Comparison of ENCODE assay signal across 9 mouse cellular contexts in the genomic region with DNA sequence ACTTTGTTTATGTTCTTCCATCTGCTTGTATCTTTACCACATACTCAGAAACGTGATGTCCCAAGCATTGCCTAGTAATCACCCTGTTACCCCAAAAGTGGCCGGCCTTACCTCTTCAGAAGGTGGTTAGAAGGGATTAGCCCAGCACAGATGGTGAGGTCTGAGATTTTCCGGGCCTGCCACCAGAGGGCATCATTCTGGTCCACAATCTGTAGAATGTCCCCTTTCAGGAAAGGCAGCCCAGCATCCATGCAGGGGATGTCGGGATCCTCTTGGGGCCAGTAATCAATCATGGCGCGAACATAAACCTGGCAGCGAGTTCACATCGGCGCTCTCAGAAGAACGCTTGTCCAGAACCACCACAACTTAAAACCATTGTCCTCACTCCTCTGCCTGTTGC. TPM values are rescaled to one million over a fixed set of nuclear protein-coding genes. Genes with fewer than 3 reads are reported as not detected.
DNase-seq lines count a peak whose midpoint lies in the region; ATAC-seq and TF ChIP-seq lines count a peak whose summit lies in the region.
"Had no signal": no experiment of that assay in that cellular context is flagged by ENCODE, and none has a peak within 500 bp of the region (broad histone marks: within the 10 kb centered on the region; RNA-seq: fewer than 3 reads in every experiment).

No protein-coding gene starts in this region.

- H3K4me3 ChIP-seq in cerebellum, adult 2 months (replicated peaks; ENCODE audit: insufficient read depth, low read depth, low read length), result no peak overlapping the region
- no peak overlapping the region for H3K4me3 ChIP-seq in spleen, adult 2 months (ENCODE audit: extremely low read depth, insufficient read depth, insufficient read length)

- WGBS in cerebellum, adult 2 months, result 73% methylated on average over 10 of the region's 10 CpGs
- WGBS in spleen, adult 2 months, result 87% methylated on average over 10 of the region's 10 CpGs

- peak; percentile 69 for TF ChIP-seq CTCF in cerebellum, adult 2 months (IDR thresholded peaks at IDR 0.05; ENCODE audit: borderline replicate concordance, insufficient read depth, low read depth, low read length)
- TF ChIP-seq CTCF in spleen, adult 2 months (IDR thresholded peaks at IDR 0.05; ENCODE audit: extremely low read depth, insufficient read depth, insufficient read length, insufficient replicate concordance), result peak; percentile 14; the same call in 1 of the 2 replicates

- H3K27me3 ChIP-seq in cerebellum, adult 2 months (ENCODE audit: control insufficient read depth, insufficient read depth, low read length), result no peaks in the 10 kb centered on the region
- H3K27me3 ChIP-seq in spleen, adult 2 months (ENCODE audit: control insufficient read depth, insufficient read depth, low read length), result no peaks in the 10 kb centered on the region

- peak; percentile 54 to 64 for DNase-seq in cerebellum, adult 2 months
- peak in 1 of 2 experiments; percentile 18 for DNase-seq in spleen, adult 2 months (ENCODE audit: low read depth in 1 of 2, low spot score in 2 of 2)
- no peak for DNase-seq in spleen, adult 12 weeks (ENCODE audit: low spot score)
- DNase-seq in embryo, embryonic 10.5 days (ENCODE audit: low spot score), result peak; percentile 17
- DNase-seq in ovary, postnatal 10 days (ENCODE audit: low spot score), result no peak
- DNase-seq in left cerebral cortex, adult 11 months (ENCODE audit: low spot score), result no peak

- no peak for TF ChIP-seq POLR2A in cerebellum, adult 2 months (IDR thresholded peaks at IDR 0.05; ENCODE audit: borderline replicate concordance, insufficient read depth, low read length)
- no peak for TF ChIP-seq POLR2A in spleen, adult 2 months (IDR thresholded peaks at IDR 0.05; ENCODE audit: low read depth, low read length)

- no peak overlapping the region for H3K27ac ChIP-seq in cerebellum, adult 2 months (ENCODE audit: insufficient read depth, low read length)
- no peak overlapping the region for H3K27ac ChIP-seq in spleen, adult 2 months (ENCODE audit: insufficient read depth, low read length)

- no peak; the same call in 1 of the 2 replicates for ATAC-seq in cerebellum, adult (ENCODE audit: insufficient number of reproducible peaks, low FRiP score, low TSS enrichment)
- peak; percentile 64 for ATAC-seq in megakaryocyte progenitor cell, adult 5-6 weeks (replicated peaks; ENCODE audit: poor library complexity)

- no peaks in the 10 kb centered on the region for H3K4me1 ChIP-seq in cerebellum, adult 2 months (ENCODE audit: control insufficient read depth, insufficient read depth, low read length)
- H3K4me1 ChIP-seq in spleen, adult 2 months (ENCODE audit: control insufficient read depth, insufficient read depth, insufficient read length), result no peaks in the 10 kb centered on the region

- H3K36me3 ChIP-seq in spleen, adult 2 months (ENCODE audit: control insufficient read depth, insufficient read depth, low read length), result no peaks in the 10 kb centered on the region

RNA-seq across cellular contexts. Expression of a gene that starts 18.6 kb away (rescaled TPM):
- 12.0 and 12.9 TPM in 2 replicates for polyA plus RNA-seq in cerebellum, adult 2 months (2012; rRNA removed)
- polyA plus RNA-seq in spleen, adult 2 months (2012; rRNA removed), result 0.56 and 0.58 TPM in 2 replicates
- 0.68 and 1.2 TPM in 2 replicates for total RNA-seq in megakaryocyte progenitor cell, adult 5-6 weeks (2015)
- total RNA-seq in megakaryocyte progenitor cell, adult 5-6 weeks (2017), result 0.42 and 1.0 TPM in 2 replicates

RNA-seq across cellular contexts. Expression of a gene that starts 24.3 kb away (rescaled TPM):
- polyA plus RNA-seq in cerebellum, adult 2 months (2012; rRNA removed), result 22.2 and 27.0 TPM in 2 replicates
- 1.2 and 1.4 TPM in 2 replicates for polyA plus RNA-seq in spleen, adult 2 months (2012; rRNA removed)
- total RNA-seq in megakaryocyte progenitor cell, adult 5-6 weeks (2015), result 6.2 and 9.2 TPM in 2 replicates
- total RNA-seq in megakaryocyte progenitor cell, adult 5-6 weeks (2017), result 10.0 and 16.9 TPM in 2 replicates

RNA-seq across cellular contexts. Expression of a gene that starts 49.8 kb away (rescaled TPM):
- polyA plus RNA-seq in cerebellum, adult 2 months (2012; rRNA removed), result not detected in 2 replicates
- polyA plus RNA-seq in spleen, adult 2 months (2012; rRNA removed), result not detected in 2 replicates
- total RNA-seq in megakaryocyte progenitor cell, adult 5-6 weeks (2015), result not detected in 2 replicates
- not detected in 2 replicates for total RNA-seq in megakaryocyte progenitor cell, adult 5-6 weeks (2017)
- polyA plus RNA-seq: intestine, embryonic 14.5 days had no signal

Comparison
In these comparisons a context has a peak if more than half of its experiments do, and no peak if none do; other contexts are left out.
1. DNase-seq: peak in cerebellum, adult 2 months (2 of 2) and embryo, embryonic 10.5 days (single experiment); none in spleen, adult 12 weeks (single experiment), ovary, postnatal 10 days (single experiment) and left cerebral cortex, adult 11 months (single experiment).